Mouse (Mus musculus) midbrain, embryonic 10.5 days (tissue): ENCODE measurements around the gene Gale. TPM values are rescaled to one million over a fixed set of nuclear protein-coding genes. Genes with fewer than 3 reads are reported as not detected.
A peak's percentile ranks its signal among the peaks of the same experiment; 100 is the strongest.
"Not testable (repeated sequence)": the region's sequence is repeated elsewhere in the genome, so short reads cannot be mapped to it uniquely, and the experiment has no call there.

Source experiments
- DNase-seq: peaks from one replicate; pipeline ENCODE4 v3.0.0-alpha.2; 2017; ENCODE audit warnings: low spot score
- H3K27ac ChIP-seq: fragments of 300-500 bp; sonication (generic); replicated peaks from 2 replicates; pipeline ENCODE4 v1.5.1; 2016; ENCODE audit warnings: mild to moderate bottlenecking
- H3K27me3 ChIP-seq: fragments of 300-500 bp; sonication (generic); 2 replicates; pipeline ENCODE4 v1.6.1; 2016; ENCODE audit warnings: low read depth, mild to moderate bottlenecking; ENCODE audit not compliant: poor library complexity, severe bottlenecking
- H3K36me3 ChIP-seq: fragments of 300-500 bp; sonication (generic); 2 replicates; pipeline ENCODE4 v1.6.1; 2016; ENCODE audit warnings: mild to moderate bottlenecking, moderate library complexity
- H3K4me1 ChIP-seq: fragments of 300-500 bp; sonication (generic); 2 replicates; pipeline ENCODE4 v1.6.1; 2016
- H3K4me3 ChIP-seq: fragments of 300-500 bp; sonication (generic); 2 replicates; pipeline ENCODE4 v1.5.1; 2016; ENCODE audit warnings: mild to moderate bottlenecking, moderate library complexity
- H3K9me3 ChIP-seq: fragments of 300-500 bp; sonication (generic); replicated peaks from 2 replicates; pipeline ENCODE4 v1.6.1; 2016; ENCODE audit warnings: mild to moderate bottlenecking
- WGBS: fragments of 180-500 bp; shearing (Covaris S2); methylation state at CpG from one replicate; pipeline ENCODE4 v1.1.7; 2016; 5-methylcytosine and 5-hydroxymethylcytosine counted together
- polyA plus RNA-seq: library from polyadenylated mRNA; unstranded; fragments of >200 nt; fragmentation: Nextera tagmentation; extraction: Ambion mirVana; gene quantifications from 2 replicates; pipeline ENCODE4 v1.2.1, GENCODE M21; 2016

Gene Gale
- polyA plus RNA-seq, 1 experiment from 2014 or later = 47.2 TPM

- 86% methylated on average over 5 of the region's 5 CpGs for WGBS
- Histone ChIP-seq H3K27ac (no peak overlapping the region), H3K4me1 (no peaks in the 10 kb centered on the region), H3K36me3 (peaks cover 48% of the 10 kb centered on the region), H3K9me3 (no peaks in the 10 kb centered on the region), H3K27me3 (no peaks in the 10 kb centered on the region), H3K4me3 (no peak overlapping the region)
- DNase-seq = no peak
Observed at GRCm38 (mm10) chr4:135929405-135929804, 34.1 kb upstream of the Gale start.

GRCm38 (mm10) chr4:135929828-135930227 lies 33.7 kb upstream of the Gale start:
- no peaks in the 10 kb centered on the region for H3K27me3 ChIP-seq
- peaks cover 48% of the 10 kb centered on the region for H3K36me3 ChIP-seq
- 94% methylated on average over 9 of the region's 9 CpGs for WGBS
- H3K4me3 ChIP-seq = no peak overlapping the region
- no peak for DNase-seq
- H3K4me1 ChIP-seq = no peaks in the 10 kb centered on the region; the same call in 1 of the 2 replicates
- H3K9me3 ChIP-seq = no peaks in the 10 kb centered on the region
- no peak overlapping the region for H3K27ac ChIP-seq

- no peaks in the 10 kb centered on the region for H3K27me3 ChIP-seq
- no peak overlapping the region for H3K27ac ChIP-seq
- DNase-seq = no peak
- no peaks in the 10 kb centered on the region for H3K9me3 ChIP-seq
- peaks cover 49% of the 10 kb centered on the region for H3K36me3 ChIP-seq
- 92% methylated on average over 8 of the region's 8 CpGs for WGBS
- no peak overlapping the region for H3K4me3 ChIP-seq
- H3K4me1 ChIP-seq = peaks cover 4% of the 10 kb centered on the region
Observed at GRCm38 (mm10) chr4:135930239-135930638, 33.3 kb upstream of the Gale start.

GRCm38 (mm10) chr4:135931832-135932231 lies 31.7 kb upstream of the Gale start:
- no peaks in the 10 kb centered on the region for H3K27me3 ChIP-seq
- H3K4me1 ChIP-seq = peaks cover 9% of the 10 kb centered on the region
- no peak for DNase-seq
- no peak overlapping the region for H3K4me3 ChIP-seq
- no peaks in the 10 kb centered on the region for H3K9me3 ChIP-seq
- WGBS = 65% methylated on average over 5 of the region's 5 CpGs
- peaks cover 38% of the 10 kb centered on the region for H3K36me3 ChIP-seq
- H3K27ac ChIP-seq = no peak overlapping the region

GRCm38 (mm10) chr4:135934708-135935500 lies 28.6 kb upstream of the Gale start:
- no peaks in the 10 kb centered on the region for H3K27me3 ChIP-seq
- DNase-seq = no peak
- H3K36me3 ChIP-seq = peaks cover 54% of the 10 kb centered on the region
- H3K27ac ChIP-seq = peak overlapping the region; percentile 61
- no peak overlapping the region for H3K4me3 ChIP-seq
- H3K9me3 ChIP-seq = no peaks in the 10 kb centered on the region
- 61% methylated on average over 12 of the region's 12 CpGs for WGBS
- H3K4me1 ChIP-seq = peaks cover 9% of the 10 kb centered on the region

- Histone ChIP-seq H3K27ac (peak overlapping the region; percentile 61), H3K4me1 (peaks cover 9% of the 10 kb centered on the region), H3K36me3 (peaks cover 56% of the 10 kb centered on the region), H3K4me3 (no peak overlapping the region), H3K9me3 (no peaks in the 10 kb centered on the region), H3K27me3 (no peaks in the 10 kb centered on the region)
- DNase-seq = no peak
- WGBS = 76% methylated on average over 5 of the region's 5 CpGs
Observed at GRCm38 (mm10) chr4:135935502-135935901, 28.0 kb upstream of the Gale start.

GRCm38 (mm10) chr4:135938858-135939257 lies 24.7 kb upstream of the Gale start:
- H3K4me3 ChIP-seq = no peak overlapping the region
- no peak overlapping the region for H3K27ac ChIP-seq
- no peaks in the 10 kb centered on the region for H3K9me3 ChIP-seq
- peaks cover 45% of the 10 kb centered on the region for H3K36me3 ChIP-seq
- no peak for DNase-seq
- H3K4me1 ChIP-seq = peaks cover 9% of the 10 kb centered on the region
- H3K27me3 ChIP-seq = no peaks in the 10 kb centered on the region
- 86% methylated on average over 7 of the region's 7 CpGs for WGBS

- not testable (repeated sequence) for H3K4me1 ChIP-seq, H3K27ac ChIP-seq, H3K27me3 ChIP-seq, H3K4me3 ChIP-seq, H3K9me3 ChIP-seq, DNase-seq
- peaks cover 31% of the 10 kb centered on the region for H3K36me3 ChIP-seq
- WGBS = 84% methylated on average over 8 of the region's 8 CpGs
Observed at GRCm38 (mm10) chr4:135941026-135941425, 22.5 kb upstream of the Gale start.

- WGBS = 91% methylated on average over 6 of the region's 6 CpGs
- no peak for DNase-seq
- Histone ChIP-seq H3K36me3 (peaks cover 31% of the 10 kb centered on the region), H3K27me3 (no peaks in the 10 kb centered on the region), H3K4me1 (peaks cover 16% of the 10 kb centered on the region), H3K27ac (no peak overlapping the region), H3K4me3 (no peak overlapping the region), H3K9me3 (no peaks in the 10 kb centered on the region)
Observed at GRCm38 (mm10) chr4:135942193-135942592, 21.3 kb upstream of the Gale start.

GRCm38 (mm10) chr4:135943389-135943788 lies 20.1 kb upstream of the Gale start:
- 64% methylated on average over 4 of the region's 4 CpGs for WGBS
- Histone ChIP-seq H3K4me1 (peaks cover 20% of the 10 kb centered on the region), H3K27me3 (no peaks in the 10 kb centered on the region), H3K36me3 (peaks cover 28% of the 10 kb centered on the region), H3K27ac (no peak overlapping the region; the same call in 1 of the 2 replicates), H3K4me3 (no peak overlapping the region), H3K9me3 (no peaks in the 10 kb centered on the region)
- no peak for DNase-seq

- Histone ChIP-seq H3K27ac (peak overlapping the region; percentile 80), H3K27me3 (no peaks in the 10 kb centered on the region), H3K9me3 (no peaks in the 10 kb centered on the region), H3K4me1 (peaks cover 20% of the 10 kb centered on the region), H3K4me3 (peak overlapping the region; percentile 92), H3K36me3 (peaks cover 10% of the 10 kb centered on the region)
- 74% methylated on average over 10 of the region's 10 CpGs for WGBS
- DNase-seq = no peak
Observed at GRCm38 (mm10) chr4:135945706-135946105, 17.8 kb upstream of the Gale start.

GRCm38 (mm10) chr4:135946278-135946658 lies 17.3 kb upstream of the Gale start, which contains the start of gene Hmgcl:
TSS of gene Hmgcl (plus strand) at chr4:135946448.
- peak within 1 kb of the TSS; percentile 80 for H3K27ac ChIP-seq
- peaks cover 20% of the 10 kb centered on the region for H3K4me1 ChIP-seq
- peaks cover 9% of the 10 kb centered on the region for H3K36me3 ChIP-seq
- H3K27me3 ChIP-seq = no peaks in the 10 kb centered on the region
- H3K9me3 ChIP-seq = peaks cover under 1% of the 10 kb centered on the region; the same call in 1 of the 2 replicates
- WGBS = 0% methylated on average over 23 of the region's 23 CpGs
- peak; percentile 93 for DNase-seq
- H3K4me3 ChIP-seq = peak within 1 kb of the TSS; percentile 92

GRCm38 (mm10) chr4:135946659-135947301 lies 16.7 kb upstream of the Gale start:
- H3K4me1 ChIP-seq = peaks cover 20% of the 10 kb centered on the region
- peak; percentile 25 for DNase-seq
- WGBS = 3% methylated on average over 28 of the region's 28 CpGs
- peak overlapping the region; percentile 92 for H3K4me3 ChIP-seq
- peaks cover 4% of the 10 kb centered on the region; the same call in 1 of the 2 replicates for H3K9me3 ChIP-seq
- H3K27me3 ChIP-seq = no peaks in the 10 kb centered on the region
- peaks cover 10% of the 10 kb centered on the region for H3K36me3 ChIP-seq
- peak overlapping the region; percentile 80 for H3K27ac ChIP-seq
